Mouse (Mus musculus) adrenal gland, adult (tissue): Measurements from ENCODE around the gene Olfr775.

Experiments used
- DNase-seq, 2 experiments: peaks; one replicate each; pipeline ENCODE4 v3.0.0; 2022 to 2023; ENCODE audit warnings: low spot score in 1 of 2; ENCODE audit not compliant: inconsistent age in 2 of 2

Gene Olfr775

GRCm38 (mm10) chr10:129248112-129248511 lies at the start of gene Olfr775:
Olfr775 (plus strand) TSS chr10:129248412.
- DNase-seq = no peak

GRCm38 (mm10) chr10:129230737-129231136 lies 17.5 kb upstream of the Olfr775 start:
- DNase-seq = no peak

DNA sequence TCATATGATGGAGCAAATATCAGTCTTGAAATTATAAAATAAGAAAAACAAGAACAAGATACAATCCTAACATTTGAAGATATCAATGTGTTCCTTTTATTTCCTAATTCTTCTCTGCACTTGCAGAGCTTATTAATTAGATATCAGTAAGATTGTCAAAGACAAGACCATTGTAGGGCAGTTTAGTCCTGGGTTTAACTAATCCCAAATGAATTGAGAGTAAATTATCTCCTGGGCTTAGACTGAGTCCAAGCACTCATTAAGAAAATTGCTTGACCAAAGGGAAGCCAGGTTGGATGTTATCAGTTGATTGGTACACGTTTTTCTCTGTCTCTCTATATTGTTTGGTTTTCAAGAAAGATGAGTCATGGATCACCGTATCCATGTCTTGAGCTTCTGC lies 12.3 kb upstream of the Olfr775 start, which contains the start of gene Olfr774:
TSS of gene Olfr774 (plus strand) at position 301 of the 400 bp plus-strand sequence.
- DNase-seq = no peak

- DNase-seq = no peak
These were observed 10.6 kb downstream of the Olfr775 start, which contains the start of gene Olfr776 for GRCm38 (mm10) chr10:129258827-129259226. Olfr776 (plus strand) TSS chr10:129259127.

- DNase-seq = no peak
These were observed 22.9 kb downstream of the Olfr775 start, which contains the start of gene Olfr777 for GRCm38 (mm10) chr10:129271081-129271535. Olfr777 (minus strand) TSS chr10:129271485.
